In the genomic region with DNA sequence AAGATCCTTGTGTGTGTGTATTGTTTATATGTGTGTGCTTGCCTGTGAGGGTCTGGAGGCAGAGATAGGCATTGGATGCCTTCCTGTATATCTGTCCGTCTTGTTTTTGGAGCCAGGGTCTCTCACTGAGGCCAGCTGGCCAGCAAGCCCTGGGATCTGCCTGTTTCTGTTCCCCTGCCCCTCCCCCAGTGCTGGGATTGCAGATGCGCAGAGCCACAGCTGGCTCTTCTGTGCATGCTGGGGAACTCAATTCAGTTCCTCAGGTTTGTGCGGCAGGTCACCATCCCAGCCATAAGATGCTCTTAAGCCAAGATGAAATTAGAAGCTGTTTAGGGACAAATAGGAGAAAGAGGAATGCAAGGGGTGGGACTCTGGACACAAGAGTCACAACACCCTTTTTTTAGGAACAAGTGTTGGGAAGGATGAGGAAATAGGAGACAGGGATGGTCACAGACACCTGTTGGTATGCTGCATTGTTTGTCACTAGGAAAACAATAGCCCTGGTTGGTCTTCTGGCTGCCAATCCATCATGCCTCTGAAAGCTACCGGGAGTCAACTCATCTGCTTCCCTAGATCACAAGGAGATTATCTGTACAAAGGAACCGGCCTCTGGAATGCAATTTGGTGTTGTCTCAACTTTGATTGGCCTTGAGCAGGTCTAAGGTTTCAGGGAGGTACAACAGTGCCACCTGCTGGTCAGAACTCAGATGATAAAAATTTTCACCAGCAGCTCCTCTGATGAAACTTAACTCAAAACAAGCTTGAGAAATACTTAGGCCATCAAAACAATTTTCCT, we compare ENCODE assay signal across 9 mouse cellular contexts. TPM values are rescaled to one million over a fixed set of nuclear protein-coding genes. Genes with fewer than 3 reads are reported as not detected.
A peak's percentile ranks its signal among the peaks of the same experiment; 100 is the strongest.
DNase-seq lines count a peak whose midpoint lies in the region; ATAC-seq lines count a peak whose summit lies in the region.
"Had no signal": no experiment of that assay in that cellular context is flagged by ENCODE, and none has a peak within 500 bp of the region (broad histone marks: within the 10 kb centered on the region; RNA-seq: fewer than 3 reads in every experiment).

No protein-coding gene starts in this region.

- H3K36me3 ChIP-seq in embryonic facial prominence, embryonic 10.5 days (replicated peaks), result peaks cover 10% of the 10 kb centered on the region
- H3K36me3 ChIP-seq in heart, embryonic 13.5 days, result no peaks in the 10 kb centered on the region
- H3K36me3 ChIP-seq: liver, embryonic 15.5 days had no signal

- H3K4me2 ChIP-seq in heart, embryonic 13.5 days, result peak overlapping the region; percentile 59
- H3K4me2 ChIP-seq: liver, embryonic 15.5 days had no signal

- peaks cover 40% of the 10 kb centered on the region for H3K4me1 ChIP-seq in embryonic facial prominence, embryonic 10.5 days
- H3K4me1 ChIP-seq in heart, embryonic 13.5 days, result peaks cover 37% of the 10 kb centered on the region

- peak overlapping the region; percentile 41 for H3K4me3 ChIP-seq in embryonic facial prominence, embryonic 10.5 days
- peak overlapping the region; percentile 29 for H3K4me3 ChIP-seq in heart, embryonic 13.5 days
- H3K4me3 ChIP-seq: liver, embryonic 15.5 days had no signal

- peak overlapping the region; percentile 66 for H3K27ac ChIP-seq in embryonic facial prominence, embryonic 10.5 days (replicated peaks)
- no peak overlapping the region for H3K27ac ChIP-seq in heart, embryonic 13.5 days (replicated peaks)
- H3K27ac ChIP-seq: liver, embryonic 15.5 days had no signal

- no peak for ATAC-seq in heart, embryonic 13.5 days (ENCODE audit: extremely low read depth, insufficient number of reproducible peaks, low FRiP score, low TSS enrichment)

- 7% methylated on average over 5 of the region's 5 CpGs for WGBS in embryonic facial prominence, embryonic 10.5 days
- WGBS in heart, embryonic 13.5 days, result 14% methylated on average over 5 of the region's 5 CpGs

- H3K9me3 ChIP-seq in embryonic facial prominence, embryonic 10.5 days, result no peaks in the 10 kb centered on the region
- no peaks in the 10 kb centered on the region for H3K9me3 ChIP-seq in heart, embryonic 13.5 days
- H3K9me3 ChIP-seq: liver, embryonic 15.5 days had no signal

- no peaks in the 10 kb centered on the region for H3K27me3 ChIP-seq in embryonic facial prominence, embryonic 10.5 days (replicated peaks; ENCODE audit: low read depth, poor library complexity, severe bottlenecking)
- no peaks in the 10 kb centered on the region for H3K27me3 ChIP-seq in heart, embryonic 13.5 days (replicated peaks)

- H3K9ac ChIP-seq in heart, embryonic 13.5 days, result peak overlapping the region; percentile 3; the same call in 1 of the 2 replicates
- H3K9ac ChIP-seq: liver, embryonic 15.5 days had no signal

- peak; percentile 85 for DNase-seq in CD4-positive helper T cell, adult 2 months (ENCODE audit: low read depth, low spot score)
- peak; percentile 82 for DNase-seq in adrenal gland, adult 18-20 months (ENCODE audit: low spot score in 2 of 2)
- DNase-seq in embryonic facial prominence, embryonic 10.5 days (ENCODE audit: low spot score), result peak; percentile 83
- DNase-seq in kidney, postnatal 14 days, result peak; percentile 88
- DNase-seq in lung, adult 18-20 months, result peak; percentile 78 to 86
- peak; percentile 65 for DNase-seq in retina, postnatal 7 days (ENCODE audit: low read depth, low spot score)
- DNase-seq in urinary bladder, postnatal 10 days (ENCODE audit: low spot score), result peak; percentile 42

RNA-seq across cellular contexts. Expression of a gene that starts 4.7 kb away (rescaled TPM):
- 100 to 1,000 TPM; 169 to 191 TPM for total RNA-seq in adrenal gland, adult 18-20 months (2021)
- polyA plus RNA-seq in embryonic facial prominence, embryonic 10.5 days (2016; fragmentation: Nextera tagmentation; extraction: Ambion mirVana), result 597 and 601 TPM in 2 replicates
- 290 and 300 TPM in 2 replicates for polyA plus RNA-seq in heart, embryonic 13.5 days (2015; fragmentation: Nextera tagmentation; extraction: Ambion mirVana)

RNA-seq across cellular contexts. Expression of a gene that starts 24.7 kb away (rescaled TPM):
- total RNA-seq in adrenal gland, adult 18-20 months (2021), result 100 to 1,000 TPM; 142 to 156 TPM
- 240 and 243 TPM in 2 replicates for polyA plus RNA-seq in embryonic facial prominence, embryonic 10.5 days (2016; fragmentation: Nextera tagmentation; extraction: Ambion mirVana)
- 121 and 129 TPM in 2 replicates for polyA plus RNA-seq in heart, embryonic 13.5 days (2015; fragmentation: Nextera tagmentation; extraction: Ambion mirVana)

RNA-seq across cellular contexts. Expression of a gene that starts 25.7 kb away (rescaled TPM):
- 10 to 100 TPM; 88.2 to 89.0 TPM for total RNA-seq in adrenal gland, adult 18-20 months (2021)
- 181 and 195 TPM in 2 replicates for polyA plus RNA-seq in embryonic facial prominence, embryonic 10.5 days (2016; fragmentation: Nextera tagmentation; extraction: Ambion mirVana)
- polyA plus RNA-seq in heart, embryonic 13.5 days (2015; fragmentation: Nextera tagmentation; extraction: Ambion mirVana), result 129 and 148 TPM in 2 replicates

RNA-seq across cellular contexts. Expression of a gene that starts 26.8 kb away (rescaled TPM):
- total RNA-seq in adrenal gland, adult 18-20 months (2021), result under 1 TPM; 0.48 to 0.53 TPM
- 0.55 and 0.59 TPM in 2 replicates for polyA plus RNA-seq in embryonic facial prominence, embryonic 10.5 days (2016; fragmentation: Nextera tagmentation; extraction: Ambion mirVana)
- polyA plus RNA-seq in heart, embryonic 13.5 days (2015; fragmentation: Nextera tagmentation; extraction: Ambion mirVana), result 0.28 and 0.31 TPM in 2 replicates
